Mouse (Mus musculus): ENCODE results near the gene Kifc5b.

DNA sequence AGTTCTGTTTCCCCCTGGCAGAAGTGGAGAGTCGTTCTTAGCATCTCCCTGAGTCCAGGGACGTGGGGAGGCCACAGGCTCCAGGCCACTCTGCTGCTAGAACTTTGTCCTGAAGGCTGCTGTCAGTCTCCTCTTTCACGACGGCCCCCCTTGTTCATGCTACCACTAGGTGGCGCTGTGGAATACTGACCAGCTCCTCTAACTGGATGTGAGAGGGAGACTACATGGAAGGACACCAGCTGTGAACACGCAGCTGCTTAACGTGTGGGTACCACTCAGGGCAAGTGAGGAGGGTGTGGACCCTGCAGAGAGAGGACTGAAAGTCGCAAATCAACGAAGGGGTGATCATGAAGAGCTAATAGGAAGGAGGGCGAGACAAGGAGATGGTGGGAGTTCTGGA, 21.3 kb upstream of the Kifc5b start:
- peak; percentile 84; the same call in 1 of the 2 replicates for TF ChIP-seq CTCF (IDR thresholded peaks at IDR 0.05; ENCODE audit: extremely low read depth, insufficient read length, insufficient replicate concordance, low read depth, low read length)
- 0 out of 2 replicates have a peak, but pooled peaks have one; percentile 23 for TF ChIP-seq POLR2A (IDR thresholded peaks at IDR 0.05; ENCODE audit: low read depth, low read length)

Data from small intestine, adult 2 months (tissue).